Mouse (Mus musculus) E14TG2a.4 (cell line): Measurements from ENCODE around the gene Rab3d.

ENCODE experiments used
- CTCF ChIP-seq: conservative IDR thresholded peaks from 2 replicates; pipeline ENCODE4 v1.5.1; 2014; ENCODE audit warnings: low read length
- POU5F1 ChIP-seq: IDR thresholded peaks from 2 replicates; pipeline ENCODE4 v1.6.1; 2014; ENCODE audit warnings: low read length, borderline replicate concordance

- TF ChIP-seq CTCF (no peak), POU5F1 (no peak)
These were observed at the start of gene Rab3d for GRCm38 (mm10) chr9:21918035-21918592.
